Mouse (Mus musculus) Patski (cell line): ENCODE results near the gene Il12b. TPM values are rescaled to one million over a fixed set of nuclear protein-coding genes. Genes with fewer than 3 reads are reported as not detected.

Source experiments
- ATAC-seq: fragments of 100-300 bp; one replicate; pipeline ENCODE4 v1.8.0; 2021
- CTCF ChIA-PET: fragments of 350-600 bp; sonication (Branson Sonifier 250); formaldehyde crosslinking; loops from one replicate; lab custom pipeline; 2022; ENCODE audit warnings: inconsistent platforms; lab: Charles Lee
- POLR2A ChIA-PET: fragments of 350-600 bp; sonication (Branson Sonifier 250); formaldehyde crosslinking; loops from one replicate; lab custom pipeline; 2022; ENCODE audit warnings: antibody characterized with exemption, inconsistent platforms; lab: Charles Lee
- DNase-seq: peaks from one replicate; pipeline ENCODE4 v3.0.0-alpha.2; 2011; ENCODE audit warnings: low read depth, low spot score
- H3K27me3 ChIP-seq: fragments of 371-371 bp; one replicate; pipeline ENCODE4 v1.5.1; 2021
- CTCF ChIP-seq: fragments of 100-300 bp; IDR thresholded peaks from one replicate; pipeline ENCODE4 v1.5.1; 2021
- in situ Hi-C: fragments of 300-500 bp; cut with MboI; formaldehyde crosslinking; loops from 3 replicates; pipeline ENCODE4 v1.11.1; 2018; ENCODE audit warnings: low pct_unique_long_range_greater_than_20kb, mixed read lengths
- polyA plus RNA-seq: library from polyadenylated mRNA; unstranded; gene quantifications from one replicate; pipeline ENCODE4 v1.2.3, GENCODE M21; 2021

The Il12b gene
- polyA plus RNA-seq, 1 experiment from 2014 or later = not detected

GRCm38 (mm10) chr11:44389993-44390701 lies 9.7 kb upstream of the Il12b start:
- CTCF ChIA-PET = interaction anchor here (1.3 to 2.4 kb wide), 2 partner anchors 16 to 21 kb away, joined by 3 to 7 read pairs; no protein-coding TSS in a partner anchor
- ATAC-seq (peak; percentile 62), DNase-seq (no peak)
- POLR2A ChIA-PET = no interaction called here
- TF ChIP-seq CTCF = no peak
- H3K27me3 ChIP-seq = no peaks in the 10 kb centered on the region
- in situ Hi-C loops = no loop called here

- in situ Hi-C loops = no loop called here
- TF ChIP-seq CTCF = no peak
- CTCF ChIA-PET = interaction anchor here (1.5 kb wide), 1 partner anchor 60 kb away, joined by 4 read pairs; no protein-coding TSS in a partner anchor
- DNase-seq = no peak
- POLR2A ChIA-PET = no interaction called here
- ATAC-seq = no peak
- H3K27me3 ChIP-seq = no peaks in the 10 kb centered on the region
Observed at GRCm38 (mm10) chr11:44393101-44393810, 6.6 kb upstream of the Il12b start.

- no peak for ATAC-seq
Observed at GRCm38 (mm10) chr11:44395401-44395800, 4.5 kb upstream of the Il12b start.

GRCm38 (mm10) chr11:44397551-44397950 lies 2.3 kb upstream of the Il12b start:
- TF ChIP-seq CTCF = no peak
- no peaks in the 10 kb centered on the region for H3K27me3 ChIP-seq
- POLR2A ChIA-PET = interaction anchor here (0.9 kb wide), 1 partner anchor 17 kb away, joined by 3 read pairs; no protein-coding TSS in a partner anchor
- CTCF ChIA-PET = interaction anchor here (0.8 to 1.2 kb wide), 2 partner anchors 9 to 10 kb away, joined by 3 read pairs; no protein-coding TSS in a partner anchor
- no peak for ATAC-seq
- no peak for DNase-seq
- in situ Hi-C loops = no loop called here

More at GRCm38 (mm10) chr11:44395401-44395800, 4.5 kb upstream of the Il12b start:
- in situ Hi-C loops = no loop called here
- CTCF ChIA-PET = no interaction called here
- TF ChIP-seq CTCF = no peak
- no peak for DNase-seq
- no peaks in the 10 kb centered on the region for H3K27me3 ChIP-seq
- POLR2A ChIA-PET = no interaction called here

GRCm38 (mm10) chr11:44398356-44398755 lies 1.5 kb upstream of the Il12b start:
- POLR2A ChIA-PET = interaction anchor here (0.9 kb wide), 1 partner anchor 18 kb away, joined by 3 read pairs; no protein-coding TSS in a partner anchor
- TF ChIP-seq CTCF = no peak

GRCm38 (mm10) chr11:44398782-44399225 lies 1.1 kb upstream of the Il12b start:
- TF ChIP-seq CTCF = peak; percentile 46
- POLR2A ChIA-PET = interaction anchor here (0.6 to 0.9 kb wide), 3 partner anchors 10 to 129 kb away, joined by 3 read pairs; no protein-coding TSS in a partner anchor
- DNase-seq (no peak), ATAC-seq (no peak)
- in situ Hi-C loops = no loop called here
- H3K27me3 ChIP-seq = no peaks in the 10 kb centered on the region
- CTCF ChIA-PET = interaction anchor here (1.2 kb wide), 1 partner anchor 8 kb away, joined by 3 read pairs; no protein-coding TSS in a partner anchor

More at GRCm38 (mm10) chr11:44398356-44398755, 1.5 kb upstream of the Il12b start:
- CTCF ChIA-PET = interaction anchor here (1.2 kb wide), 1 partner anchor 9 kb away, joined by 3 read pairs; no protein-coding TSS in a partner anchor
- DNase-seq (no peak), ATAC-seq (no peak)
- H3K27me3 ChIP-seq = no peaks in the 10 kb centered on the region
- in situ Hi-C loops = no loop called here

GRCm38 (mm10) chr11:44401635-44402548 lies 2.0 kb downstream of the Il12b start:
- ChIA-PET POLR2A (no interaction called here), CTCF (interaction anchor here (1.1 kb wide), 1 partner anchor 10 kb away, joined by 3 read pairs; no protein-coding TSS in a partner anchor)
- H3K27me3 ChIP-seq = no peaks in the 10 kb centered on the region
- in situ Hi-C loops = no loop called here
- no peak for TF ChIP-seq CTCF
- peak; percentile 71 for ATAC-seq
- peak; percentile 70 for DNase-seq

- ATAC-seq (no peak), DNase-seq (no peak)
- CTCF ChIA-PET = interaction anchor here (1.7 kb wide), 1 partner anchor 15 kb away, joined by 7 read pairs; no protein-coding TSS in a partner anchor
- no peaks in the 10 kb centered on the region for H3K27me3 ChIP-seq
- TF ChIP-seq CTCF = no peak
- in situ Hi-C loops = no loop called here
- POLR2A ChIA-PET = no interaction called here
Observed at GRCm38 (mm10) chr11:44405113-44405512, 5.2 kb downstream of the Il12b start.

GRCm38 (mm10) chr11:44405961-44406360 lies 6.1 kb downstream of the Il12b start:
- no peak for DNase-seq
- H3K27me3 ChIP-seq = no peaks in the 10 kb centered on the region
- ATAC-seq = no peak
- in situ Hi-C loops = no loop called here
- TF ChIP-seq CTCF = no peak
- POLR2A ChIA-PET = no interaction called here
- CTCF ChIA-PET = interaction anchor here (1.7 kb wide), 1 partner anchor 16 kb away, joined by 7 read pairs; no protein-coding TSS in a partner anchor
